Mouse (Mus musculus) MEL (cell line): ENCODE measurements around the gene Fam129c. TPM values are rescaled to one million over a fixed set of nuclear protein-coding genes. Genes with fewer than 3 reads are reported as not detected.

Source experiments
- DNase-seq: peaks from one replicate; pipeline ENCODE4 v3.0.0; 2011; ENCODE audit warnings: low read depth, low spot score
- H3K27ac ChIP-seq: 2 replicates; pipeline ENCODE4 v1.5.1; 2012; ENCODE audit warnings: low read depth, mild to moderate bottlenecking, control low read depth, low read length, moderate library complexity; ENCODE audit not compliant: control insufficient read depth
- H3K27me3 ChIP-seq, 2 experiments: fragments of 150-350 bp in 1 of 2; sonication (generic) in 1 of 2; 2 replicates each; pipeline ENCODE4 v1.6.1; 2012; ENCODE audit warnings: low read length in 2 of 2, mild to moderate bottlenecking in 2 of 2, improper control_type of control experiment in 1 of 2, moderate library complexity in 1 of 2; ENCODE audit not compliant: insufficient read depth in 2 of 2, control insufficient read depth in 1 of 2
- H3K36me3 ChIP-seq, 2 experiments: 2 replicates each; pipeline ENCODE4 v1.6.1; 2012 to 2014; ENCODE audit warnings: low read length in 2 of 2, improper control_type of control experiment in 1 of 2, inconsistent platforms in 1 of 2, mild to moderate bottlenecking in 1 of 2; ENCODE audit not compliant: insufficient read depth in 2 of 2, control insufficient read depth in 1 of 2
- H3K4me1 ChIP-seq, 2 experiments: fragments of 150-350 bp in 1 of 2; sonication (generic) in 1 of 2; 2 replicates each; pipeline ENCODE4 v1.6.1; 2012; ENCODE audit warnings: low read length in 2 of 2, improper control_type of control experiment in 1 of 2, mild to moderate bottlenecking in 1 of 2; ENCODE audit not compliant: insufficient read depth in 2 of 2, control insufficient read depth in 1 of 2
- H3K4me3 ChIP-seq, 2 experiments: fragments of 150-350 bp in 1 of 2; sonication (generic) in 1 of 2; 2 replicates each; pipeline ENCODE4 v1.5.1; 2012; ENCODE audit warnings: low read depth in 2 of 2, low read length in 2 of 2, mild to moderate bottlenecking in 2 of 2, moderate library complexity in 2 of 2, control low read depth in 1 of 2, improper control_type of control experiment in 1 of 2; ENCODE audit not compliant: control insufficient read depth in 1 of 2, insufficient read depth in 1 of 2
- H3K79me2 ChIP-seq: 2 replicates; pipeline ENCODE4 v1.6.1; 2012; ENCODE audit warnings: mild to moderate bottlenecking, low read length, moderate library complexity; ENCODE audit not compliant: control insufficient read depth, poor library complexity, insufficient read depth
- H3K9ac ChIP-seq: 2 replicates; pipeline ENCODE4 v1.6.1; 2012; ENCODE audit warnings: low read depth, mild to moderate bottlenecking, control low read depth, low read length, moderate library complexity; ENCODE audit not compliant: control insufficient read depth, poor library complexity, severe bottlenecking
- H3K9me3 ChIP-seq: fragments of 150-350 bp; sonication (generic); replicated peaks from 2 replicates; pipeline ENCODE4 v1.6.1; 2012; ENCODE audit warnings: mild to moderate bottlenecking, low read length, improper control_type of control experiment, moderate library complexity; ENCODE audit not compliant: insufficient read depth
- BHLHE40 ChIP-seq: IDR thresholded peaks from 2 replicates; pipeline ENCODE4 v1.6.1; 2012; ENCODE audit warnings: low read depth, mild to moderate bottlenecking, inconsistent platforms, low read length, improper control_type of control experiment, borderline replicate concordance
- CHD2 ChIP-seq: IDR thresholded peaks from 2 replicates; pipeline ENCODE4 v1.6.1; 2011; ENCODE audit warnings: low read length, improper control_type of control experiment
- CTCF ChIP-seq, 3 experiments: IDR thresholded peaks in 2 of 3; conservative IDR thresholded peaks in 1 of 3; 2 replicates each; pipeline ENCODE4 v1.5.1; 2011 to 2012; ENCODE audit warnings: low read length in 3 of 3, low read depth in 2 of 3, mild to moderate bottlenecking in 2 of 3, improper control_type of control experiment in 1 of 3, inconsistent platforms in 1 of 3, mixed read lengths in 1 of 3, moderate library complexity in 1 of 3; ENCODE audit not compliant: control insufficient read depth in 1 of 3, insufficient read depth in 1 of 3, poor library complexity in 1 of 3, severe bottlenecking in 1 of 3
- HCFC1 ChIP-seq: IDR thresholded peaks from 2 replicates; pipeline ENCODE4 v1.6.1; 2012; ENCODE audit warnings: low read depth, mild to moderate bottlenecking, inconsistent platforms, low read length, improper control_type of control experiment, moderate library complexity
- KAT2A ChIP-seq: conservative IDR thresholded peaks from 2 replicates; pipeline ENCODE4 v1.6.1; 2012; ENCODE audit warnings: low read depth, low read length, improper control_type of control experiment, inconsistent platforms
- MAX ChIP-seq: IDR thresholded peaks from 2 replicates; pipeline ENCODE4 v1.6.1; 2011; ENCODE audit warnings: low read length, improper control_type of control experiment
- MEF2A ChIP-seq: IDR thresholded peaks from 2 replicates; pipeline ENCODE4 v1.6.1; 2014; ENCODE audit warnings: low read depth, mild to moderate bottlenecking, inconsistent platforms, low read length, improper control_type of control experiment; ENCODE audit not compliant: poor library complexity, insufficient replicate concordance, severe bottlenecking; ENCODE audit errors: extremely low read depth
- MXI1 ChIP-seq: IDR thresholded peaks from 2 replicates; pipeline ENCODE4 v1.6.1; 2011; ENCODE audit warnings: mild to moderate bottlenecking, low read depth, low read length, improper control_type of control experiment
- MYB ChIP-seq: IDR thresholded peaks from 2 replicates; pipeline ENCODE4 v1.6.1; 2011; ENCODE audit warnings: mild to moderate bottlenecking, low read depth, low read length, improper control_type of control experiment
- MYC ChIP-seq: IDR thresholded peaks from 2 replicates; pipeline ENCODE4 v1.6.1; 2011; ENCODE audit warnings: low read depth, mild to moderate bottlenecking, low read length, improper control_type of control experiment, moderate library complexity
- POLR2A ChIP-seq, 2 experiments: IDR thresholded peaks; 2 replicates each; pipeline ENCODE4 v1.6.1; 2011 to 2012; ENCODE audit warnings: low read length in 2 of 2, mild to moderate bottlenecking in 2 of 2, control low read depth in 1 of 2, improper control_type of control experiment in 1 of 2, low read depth in 1 of 2, moderate library complexity in 1 of 2; ENCODE audit not compliant: control insufficient read depth in 1 of 2, insufficient read depth in 1 of 2, poor library complexity in 1 of 2
- POLR2AphosphoS5 ChIP-seq: IDR thresholded peaks from 2 replicates; pipeline ENCODE4 v1.6.1; 2012; ENCODE audit warnings: low read depth, borderline replicate concordance, mild to moderate bottlenecking, inconsistent platforms, low read length, moderate library complexity, mixed read lengths
- RCOR1 ChIP-seq: IDR thresholded peaks from 2 replicates; pipeline ENCODE4 v1.6.1; 2012; ENCODE audit warnings: low read depth, mild to moderate bottlenecking, inconsistent platforms, low read length, improper control_type of control experiment
- TBP ChIP-seq: IDR thresholded peaks from 2 replicates; pipeline ENCODE4 v1.8.0; 2011; ENCODE audit warnings: low read depth, low read length, improper control_type of control experiment
- USF1 ChIP-seq: IDR thresholded peaks from 2 replicates; pipeline ENCODE4 v1.6.1; 2014; ENCODE audit warnings: low read depth, mild to moderate bottlenecking, inconsistent platforms, low read length, improper control_type of control experiment, moderate library complexity
- USF2 ChIP-seq, 2 experiments: IDR thresholded peaks; 2 replicates each; pipeline ENCODE4 v1.6.1; 2011 to 2012; ENCODE audit warnings: improper control_type of control experiment in 2 of 2, low read length in 2 of 2, borderline replicate concordance in 1 of 2, inconsistent platforms in 1 of 2, low read depth in 1 of 2, mild to moderate bottlenecking in 1 of 2; ENCODE audit not compliant: insufficient read depth in 1 of 2
- ZC3H11A ChIP-seq: IDR thresholded peaks from 2 replicates; pipeline ENCODE4 v1.6.1; 2012; ENCODE audit warnings: low read depth, mild to moderate bottlenecking, inconsistent platforms, low read length, improper control_type of control experiment
- polyA plus RNA-seq, 2 experiments: library from polyadenylated mRNA; stranded (reverse) in 1 of 2; unstranded in 1 of 2; fragments of >175 nt in 1 of 2; fragments of >200 nt in 1 of 2; gene quantifications; 2 replicates each; pipeline versions ENCODE4 v1.2.1 to v1.2.4; 2012; ENCODE audit warnings: low replicate concordance in 2 of 2, low read depth in 1 of 2; ENCODE audit not compliant: insufficient read length in 2 of 2, insufficient read depth in 1 of 2, missing spikeins in 1 of 2
- total RNA-seq: library from RNA; depleted of rRNA; stranded (reverse); fragments of 300-350 nt; gene quantifications from 2 replicates; pipeline ENCODE4 v1.2.3, GENCODE M21; 2012

The Fam129c gene
- total and polyA plus RNA-seq, 3 experiments = 7.6 to 8.3 TPM; not detected in 1

- TF ChIP-seq MYB (no peak), BHLHE40 (no peak), USF1 (peak; percentile 36; the same call in 1 of the 2 replicates), HCFC1 (peak; percentile 87)
These were observed 13.6 kb downstream of the Fam129c start, which contains the start of gene Colgalt1 (continued) for GRCm38 (mm10) chr8:71610822-71611651.

DNA sequence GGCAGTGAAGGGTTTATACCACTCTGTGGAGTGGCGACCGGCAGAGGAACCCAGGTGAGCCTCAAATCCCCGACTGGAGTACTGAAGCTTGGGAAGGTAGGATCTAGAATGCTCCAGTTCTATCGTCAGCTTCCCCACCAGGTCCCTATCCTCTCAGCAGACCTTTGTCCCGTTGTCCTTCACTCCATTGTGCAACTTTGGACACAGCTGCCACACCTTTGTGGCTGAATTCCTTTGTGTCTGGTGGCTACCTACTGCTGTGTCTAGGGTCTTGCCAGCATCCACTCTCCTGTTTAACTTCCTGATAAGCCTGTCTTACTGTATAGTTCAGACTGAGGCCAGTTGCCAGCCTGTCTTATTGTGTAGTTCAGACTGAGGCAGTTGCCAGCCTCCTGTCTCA is 14.7 kb downstream of the Fam129c start:
- DNase-seq = peak; percentile 22
- TF ChIP-seq MEF2A = no peak
- no peak for TF ChIP-seq ZC3H11A
- TF ChIP-seq POLR2A (IDR thresholded peaks at IDR 0.05; ENCODE audit: control insufficient read depth in 1 of 2, insufficient read depth in 1 of 2, low read depth in 1 of 2, low read length in 2 of 2, poor library complexity in 1 of 2) = no peak
- TF ChIP-seq MYB = no peak
- no peak for TF ChIP-seq TBP
- no peak for TF ChIP-seq POLR2AphosphoS5
- TF ChIP-seq CHD2 = no peak
- no peak for TF ChIP-seq MXI1
- TF ChIP-seq MYC = no peak
- no peak for TF ChIP-seq USF2 (IDR thresholded peaks at IDR 0.05; ENCODE audit: borderline replicate concordance in 1 of 2, insufficient read depth in 1 of 2, low read depth in 1 of 2, low read length in 2 of 2)
- no peak for TF ChIP-seq MAX
- no peak for TF ChIP-seq RCOR1
- no peak for TF ChIP-seq KAT2A
- no peak for TF ChIP-seq CTCF (IDR thresholded peaks at IDR 0.05 in 2 of 3, conservative IDR thresholded peaks at IDR 0.05 in 1 of 3; ENCODE audit: control insufficient read depth in 1 of 3, insufficient read depth in 1 of 3, low read depth in 2 of 3, low read length in 3 of 3, poor library complexity in 1 of 3, severe bottlenecking in 1 of 3)
- TF ChIP-seq, all 39 proteins: peak for 0
- H3K36me3 ChIP-seq = peaks cover 0 to 5% of the 10 kb centered on the region in 2 experiments; a peak in 3 of 4 replicates
- no peaks in the 10 kb centered on the region for H3K27me3 ChIP-seq
- peak overlapping the region; percentile 81 to 93 for H3K4me3 ChIP-seq
- H3K4me1 ChIP-seq = peaks cover 6 to 11% of the 10 kb centered on the region in 2 experiments; a peak in 2 of 4 replicates
- H3K27ac ChIP-seq = no peak overlapping the region
- H3K79me2 ChIP-seq = peaks cover 19% of the 10 kb centered on the region
- H3K9ac ChIP-seq = peak overlapping the region; percentile 86
- no peaks in the 10 kb centered on the region for H3K9me3 ChIP-seq
